8 mouse cellular contexts compared by ENCODE assay signal in the genomic region with DNA sequence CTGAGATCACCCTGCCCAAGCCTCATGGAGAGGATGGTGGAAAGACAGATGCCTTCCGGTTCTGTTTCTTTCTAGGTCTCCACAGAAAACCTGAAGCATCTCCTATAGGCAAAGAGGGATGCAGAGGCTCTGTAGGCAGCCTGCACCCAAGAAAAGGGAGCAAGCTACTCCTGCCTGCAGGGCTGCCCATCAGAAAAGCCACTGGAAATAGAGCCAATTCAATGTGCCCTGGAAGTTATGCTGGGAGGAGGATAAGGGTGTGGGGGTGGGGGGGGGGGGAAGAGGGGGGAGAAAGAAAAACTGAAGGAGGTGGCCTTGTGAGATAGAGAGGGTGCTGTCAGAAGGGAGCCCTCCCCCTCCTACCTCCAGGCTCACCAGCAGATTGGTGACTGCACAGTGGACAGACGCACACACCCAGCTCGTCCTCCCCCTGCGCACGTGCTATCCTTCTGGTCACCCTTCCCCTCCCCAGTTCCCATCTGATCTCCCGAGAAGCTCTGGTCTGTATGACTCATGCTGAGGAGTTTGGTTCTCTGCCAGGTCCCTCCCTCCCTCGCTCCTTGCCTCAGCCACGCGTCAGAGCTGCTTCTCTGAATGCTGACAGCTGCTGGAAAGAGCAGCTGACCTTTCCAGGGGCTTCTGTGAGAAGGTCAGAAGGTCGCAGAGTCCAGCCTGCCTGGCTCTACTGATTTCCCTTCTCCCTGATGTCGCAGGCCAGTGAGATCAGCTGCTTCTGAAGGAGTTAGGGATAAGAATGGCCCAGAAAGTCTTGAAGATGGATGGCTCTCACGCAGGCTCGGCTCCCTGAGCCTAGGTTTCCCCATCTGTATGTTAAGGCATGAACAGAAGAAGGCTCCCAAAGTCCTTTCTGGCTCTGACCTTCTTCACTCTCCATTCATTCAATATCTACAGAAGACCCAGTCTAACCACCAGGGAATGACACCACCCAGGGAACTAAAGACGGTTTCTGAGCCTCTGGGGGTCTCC. TPM values are rescaled to one million over a fixed set of nuclear protein-coding genes. Genes with fewer than 3 reads are reported as not detected.
DNase-seq lines count a peak whose midpoint lies in the region; ATAC-seq and TF ChIP-seq lines count a peak whose summit lies in the region.

No protein-coding gene starts in this region.

- H3K27ac ChIP-seq in hindbrain, embryonic 10.5 days: peak overlapping the region; percentile 76
- H3K27ac ChIP-seq in lung, embryonic 14.5 days (ENCODE audit: low read depth): peak overlapping the region; percentile 44; the same call in 1 of the 2 replicates

- H3K36me3 ChIP-seq in hindbrain, embryonic 10.5 days: no peaks in the 10 kb centered on the region
- H3K36me3 ChIP-seq in lung, embryonic 14.5 days (ENCODE audit: insufficient read depth): no peaks in the 10 kb centered on the region

- H3K9me3 ChIP-seq in hindbrain, embryonic 10.5 days: peaks cover 7% of the 10 kb centered on the region; the same call in 1 of the 2 replicates
- H3K9me3 ChIP-seq in lung, embryonic 14.5 days (ENCODE audit: low read depth, low read length): 0 out of 2 replicates have a peak, but pooled peaks cover 5% of the 10 kb centered on the region

- ATAC-seq in lung, embryonic 14.5 days (ENCODE audit: insufficient read depth): peak; percentile 94
- peak; percentile 90 for ATAC-seq in neutrophil, adult 5-6 weeks (ENCODE audit: extremely low read depth, insufficient number of reproducible peaks, low FRiP score, poor library complexity, severe bottlenecking)

- no peak for TF ChIP-seq CTCF in lung, embryonic 14.5 days (IDR thresholded peaks at IDR 0.05; ENCODE audit: low read depth)

- 10% methylated on average over 14 of the region's 14 CpGs for WGBS in hindbrain, embryonic 10.5 days
- 11% methylated on average over 14 of the region's 14 CpGs for WGBS in lung, embryonic 14.5 days

- DNase-seq in Muller cell, postnatal 12 days (ENCODE audit: inconsistent ontology term): peak; percentile 97
- peak; percentile 69 to 85 for DNase-seq in cerebellum, postnatal 14 days
- DNase-seq in frontal cortex, postnatal 14 days (ENCODE audit: low spot score in 2 of 2): peak; percentile 84 to 89
- peak; percentile 87 for DNase-seq in hindbrain, embryonic 10.5 days (ENCODE audit: low spot score)
- DNase-seq in layer of hippocampus, adult 9-11 months: peak; percentile 94
- peak; percentile 98 for DNase-seq in lung, embryonic 14.5 days
- peak; percentile 87 to 95 for DNase-seq in urinary bladder, adult 18-20 months (ENCODE audit: low spot score in 2 of 2)

- no peak overlapping the region for H3K9ac ChIP-seq in lung, embryonic 14.5 days

- no peaks in the 10 kb centered on the region for H3K27me3 ChIP-seq in hindbrain, embryonic 10.5 days (ENCODE audit: insufficient read depth, poor library complexity, severe bottlenecking)
- H3K27me3 ChIP-seq in lung, embryonic 14.5 days (ENCODE audit: insufficient read depth, low read length): no peaks in the 10 kb centered on the region

- peak overlapping the region; percentile 35 for H3K4me2 ChIP-seq in lung, embryonic 14.5 days

- H3K4me3 ChIP-seq in hindbrain, embryonic 10.5 days: no peak overlapping the region
- no peak overlapping the region for H3K4me3 ChIP-seq in lung, embryonic 14.5 days (ENCODE audit: low read depth, low read length)

- peaks cover 30% of the 10 kb centered on the region for H3K4me1 ChIP-seq in hindbrain, embryonic 10.5 days (replicated peaks)
- peaks cover 3% of the 10 kb centered on the region; the same call in 1 of the 2 replicates for H3K4me1 ChIP-seq in lung, embryonic 14.5 days (ENCODE audit: insufficient read depth)

RNA-seq across cellular contexts. Expression of a gene that starts 46.2 kb away (rescaled TPM):
- 0.33 and 0.42 TPM in 2 replicates for polyA plus RNA-seq in hindbrain, embryonic 10.5 days (2016; fragmentation: Nextera tagmentation; extraction: Ambion mirVana)
- polyA plus RNA-seq in lung, embryonic 14.5 days (2014; fragmentation: Nextera tagmentation; extraction: Ambion mirVana): 1.2 and 1.8 TPM in 2 replicates
- 7.4 and 12.0 TPM in 2 replicates for total RNA-seq in neutrophil, adult 5-6 weeks (2017)
